Mouse (Mus musculus): Measurements from ENCODE around the gene Csnka2ip. TPM values are rescaled to one million over a fixed set of nuclear protein-coding genes. Genes with fewer than 3 reads are reported as not detected.

Csnka2ip gene
- polyA plus RNA-seq (2015; fragmentation: Nextera tagmentation; extraction: Ambion mirVana): not detected in 2 replicates

GRCm38 (mm10) chr16:64602308-64602707 is at the start of gene Csnka2ip:
Gene Csnka2ip (minus strand): TSS chr16:64602408.
- ATAC-seq (no peak), DNase-seq (no peak)
- TF ChIP-seq EP300 (IDR thresholded peaks at IDR 0.05; ENCODE audit: low read depth): no peak
- TF ChIP-seq CTCF (IDR thresholded peaks at IDR 0.05; ENCODE audit: low read depth): no peak
- H3K36me3 ChIP-seq (replicated peaks; ENCODE audit: insufficient read depth, low read length): no peaks in the 10 kb centered on the region
- H3K4me2 ChIP-seq (ENCODE audit: low read depth, low read length): no peak within 1 kb of the TSS
- no peaks in the 10 kb centered on the region for H3K27me3 ChIP-seq (ENCODE audit: insufficient read depth, low read length)
- no peaks in the 10 kb centered on the region for H3K4me1 ChIP-seq (ENCODE audit: insufficient read depth)
- H3K4me3 ChIP-seq (ENCODE audit: low read depth, low read length): no peak within 1 kb of the TSS
- WGBS (ENCODE audit: insufficient replicate concordance): 83% methylated on average over 1 of the region's 1 CpGs
- no peaks in the 10 kb centered on the region for H3K9me3 ChIP-seq (ENCODE audit: low read length)
- H3K27ac ChIP-seq (ENCODE audit: low read depth): no peak within 1 kb of the TSS
- H3K9ac ChIP-seq (replicated peaks): no peak within 1 kb of the TSS

GRCm38 (mm10) chr16:64649594-64650290 is 47.5 kb upstream of the Csnka2ip start:
- H3K4me1 ChIP-seq (ENCODE audit: insufficient read depth): no peaks in the 10 kb centered on the region
- H3K4me2 ChIP-seq (ENCODE audit: low read depth, low read length): no peak overlapping the region
- no peaks in the 10 kb centered on the region for H3K9me3 ChIP-seq (ENCODE audit: low read length)
- H3K9ac ChIP-seq (replicated peaks): no peak overlapping the region
- no peak overlapping the region for H3K4me3 ChIP-seq (ENCODE audit: low read depth, low read length)
- no peak overlapping the region for H3K27ac ChIP-seq (ENCODE audit: low read depth)
- no peaks in the 10 kb centered on the region for H3K36me3 ChIP-seq (replicated peaks; ENCODE audit: insufficient read depth, low read length)
- no peaks in the 10 kb centered on the region for H3K27me3 ChIP-seq (ENCODE audit: insufficient read depth, low read length)
- DNase-seq: no peak
- WGBS (ENCODE audit: insufficient replicate concordance): 64% methylated on average over 13 of the region's 13 CpGs
- TF ChIP-seq CTCF (IDR thresholded peaks at IDR 0.05; ENCODE audit: low read depth) (no peak), EP300 (IDR thresholded peaks at IDR 0.05; ENCODE audit: low read depth) (no peak)
- no peak for ATAC-seq

DNA sequence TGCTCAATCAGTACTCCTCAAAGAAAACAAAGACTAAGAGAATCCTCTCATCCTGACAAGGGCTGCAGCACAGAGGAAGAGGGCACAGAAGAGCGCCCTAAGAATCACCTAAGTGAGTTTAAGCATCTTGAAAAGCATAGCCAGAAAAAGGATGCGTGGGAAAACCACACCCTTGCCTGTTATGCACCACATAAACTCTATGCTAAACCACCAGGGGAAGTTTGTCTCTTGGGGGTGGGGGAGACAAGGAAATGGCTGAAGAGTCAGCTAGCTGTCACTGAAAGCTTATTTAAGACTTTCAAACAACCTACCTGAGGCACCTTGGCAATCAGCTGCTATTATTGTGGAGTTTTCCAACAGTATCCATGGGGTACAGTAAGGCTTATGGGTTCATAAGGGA is 45.6 kb upstream of the Csnka2ip start:
- no peak for TF ChIP-seq CTCF (IDR thresholded peaks at IDR 0.05; ENCODE audit: low read depth)
- TF ChIP-seq EP300 (IDR thresholded peaks at IDR 0.05; ENCODE audit: low read depth): no peak

GRCm38 (mm10) chr16:64635110-64635509 is 32.9 kb upstream of the Csnka2ip start:
- Histone ChIP-seq H3K36me3 (replicated peaks; ENCODE audit: insufficient read depth, low read length) (no peaks in the 10 kb centered on the region), H3K27me3 (ENCODE audit: insufficient read depth, low read length) (no peaks in the 10 kb centered on the region), H3K4me3 (ENCODE audit: low read depth, low read length) (no peak overlapping the region), H3K4me2 (ENCODE audit: low read depth, low read length) (no peak overlapping the region), H3K9ac (replicated peaks) (no peak overlapping the region), H3K4me1 (ENCODE audit: insufficient read depth) (no peaks in the 10 kb centered on the region), H3K27ac (ENCODE audit: low read depth) (no peak overlapping the region), H3K9me3 (ENCODE audit: low read length) (no peaks in the 10 kb centered on the region)
- ATAC-seq (no peak), DNase-seq (no peak)
- WGBS (ENCODE audit: insufficient replicate concordance): 54% methylated on average over 1 of the region's 1 CpGs
- TF ChIP-seq CTCF (IDR thresholded peaks at IDR 0.05; ENCODE audit: low read depth): no peak
- TF ChIP-seq EP300 (IDR thresholded peaks at IDR 0.05; ENCODE audit: low read depth): no peak

More for the DNA sequence above, 45.6 kb upstream of the Csnka2ip start:
- ATAC-seq (no peak), DNase-seq (no peak)
- Histone ChIP-seq H3K27me3 (ENCODE audit: insufficient read depth, low read length) (no peaks in the 10 kb centered on the region), H3K4me3 (ENCODE audit: low read depth, low read length) (no peak overlapping the region), H3K9me3 (ENCODE audit: low read length) (no peaks in the 10 kb centered on the region), H3K36me3 (replicated peaks; ENCODE audit: insufficient read depth, low read length) (no peaks in the 10 kb centered on the region), H3K4me2 (ENCODE audit: low read depth, low read length) (no peak overlapping the region), H3K9ac (replicated peaks) (no peak overlapping the region), H3K4me1 (ENCODE audit: insufficient read depth) (no peaks in the 10 kb centered on the region), H3K27ac (ENCODE audit: low read depth) (no peak overlapping the region)
- 53% methylated on average over 2 of the region's 2 CpGs for WGBS (ENCODE audit: insufficient replicate concordance)

DNA sequence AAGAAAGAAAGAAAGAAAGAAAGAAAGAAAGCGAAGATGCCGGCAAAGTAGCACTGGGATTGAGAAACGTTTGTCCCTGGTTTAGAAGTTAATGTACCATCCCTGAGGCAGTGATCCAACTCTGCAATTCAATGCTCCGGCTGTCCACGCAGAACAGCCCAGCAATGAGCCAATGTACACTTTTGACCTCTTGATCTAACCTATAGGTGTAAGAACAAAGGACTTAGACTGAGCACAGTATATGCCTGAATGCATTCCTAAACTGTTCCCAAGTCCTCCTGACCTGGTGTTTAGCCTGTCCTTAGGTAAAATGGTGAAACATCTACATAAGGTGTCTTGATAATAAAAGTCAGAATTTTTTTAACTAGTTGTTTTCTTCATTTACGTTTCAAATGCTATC is 17.9 kb upstream of the Csnka2ip start:
- H3K4me2 ChIP-seq (ENCODE audit: low read depth, low read length): no peak overlapping the region
- H3K27me3 ChIP-seq (ENCODE audit: insufficient read depth, low read length): no peaks in the 10 kb centered on the region
- no peak overlapping the region for H3K27ac ChIP-seq (ENCODE audit: low read depth)
- H3K9ac ChIP-seq (replicated peaks): no peak overlapping the region
- 78% methylated on average over 6 of the region's 6 CpGs for WGBS (ENCODE audit: insufficient replicate concordance)
- DNase-seq (no peak), ATAC-seq (no peak)
- no peaks in the 10 kb centered on the region for H3K4me1 ChIP-seq (ENCODE audit: insufficient read depth)
- H3K4me3 ChIP-seq (ENCODE audit: low read depth, low read length): no peak overlapping the region
- no peaks in the 10 kb centered on the region for H3K9me3 ChIP-seq (ENCODE audit: low read length)
- TF ChIP-seq EP300 (IDR thresholded peaks at IDR 0.05; ENCODE audit: low read depth): no peak
- TF ChIP-seq CTCF (IDR thresholded peaks at IDR 0.05; ENCODE audit: low read depth): no peak
- no peaks in the 10 kb centered on the region for H3K36me3 ChIP-seq (replicated peaks; ENCODE audit: insufficient read depth, low read length)

DNA sequence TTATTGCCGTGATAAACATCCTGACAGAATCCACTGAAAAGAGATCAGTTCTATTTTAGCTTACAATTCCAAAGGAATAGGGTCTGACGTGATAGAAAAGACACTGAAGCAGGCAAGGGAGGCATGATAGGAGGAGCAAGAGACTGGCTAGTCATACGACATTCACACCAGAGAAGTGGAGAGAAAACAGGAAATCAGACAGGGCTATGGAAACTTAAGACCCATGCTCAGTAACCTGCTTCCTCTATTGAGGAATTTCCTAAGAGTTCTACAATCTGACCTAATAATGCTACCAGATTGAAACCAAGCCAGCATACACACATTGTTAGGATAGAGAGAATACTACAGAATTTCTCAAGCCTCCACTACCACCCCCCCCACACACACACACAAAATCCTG is 12.4 kb upstream of the Csnka2ip start:
- no peak for TF ChIP-seq EP300 (IDR thresholded peaks at IDR 0.05; ENCODE audit: low read depth)
- TF ChIP-seq CTCF (IDR thresholded peaks at IDR 0.05; ENCODE audit: low read depth): no peak
- H3K36me3 ChIP-seq (replicated peaks; ENCODE audit: insufficient read depth, low read length): no peaks in the 10 kb centered on the region
- 44% methylated on average over 3 of the region's 3 CpGs for WGBS (ENCODE audit: insufficient replicate concordance)
- DNase-seq (no peak), ATAC-seq (no peak)
- H3K9me3 ChIP-seq (ENCODE audit: low read length): no peaks in the 10 kb centered on the region
- no peak overlapping the region for H3K4me2 ChIP-seq (ENCODE audit: low read depth, low read length)
- H3K27ac ChIP-seq (ENCODE audit: low read depth): no peak overlapping the region
- H3K4me3 ChIP-seq (ENCODE audit: low read depth, low read length): no peak overlapping the region
- H3K9ac ChIP-seq (replicated peaks): no peak overlapping the region
- H3K4me1 ChIP-seq (ENCODE audit: insufficient read depth): no peaks in the 10 kb centered on the region
- H3K27me3 ChIP-seq (ENCODE audit: insufficient read depth, low read length): no peaks in the 10 kb centered on the region
